Mouse (Mus musculus): Measurements from ENCODE around the gene Atp2b2.

Atp2b2 gene

GRCm38 (mm10) chr6:113852318-113852717, 190.1 kb downstream of the Atp2b2 start:
- 7% methylated on average over 3 of the region's 3 CpGs for WGBS

GRCm38 (mm10) chr6:113849819-113850218, 192.6 kb downstream of the Atp2b2 start:
- 50% methylated on average over 3 of the region's 3 CpGs for WGBS

- WGBS = 30% methylated on average over 2 of the region's 2 CpGs
Measured at GRCm38 (mm10) chr6:113848655-113849054, 193.8 kb downstream of the Atp2b2 start.

- WGBS = 51% methylated on average over 2 of the region's 2 CpGs
Measured at GRCm38 (mm10) chr6:113847092-113847491, 195.3 kb downstream of the Atp2b2 start.

- 23% methylated on average over 3 of the region's 3 CpGs for WGBS
Measured at GRCm38 (mm10) chr6:113843248-113843647, 199.2 kb downstream of the Atp2b2 start.

- WGBS = 33% methylated on average over 1 of the region's 1 CpGs
Measured at GRCm38 (mm10) chr6:113838493-113838892, 203.9 kb downstream of the Atp2b2 start.

GRCm38 (mm10) chr6:113837740-113838139, 204.7 kb downstream of the Atp2b2 start:
- WGBS = 69% methylated on average over 2 of the region's 2 CpGs

GRCm38 (mm10) chr6:113836545-113836944, 205.9 kb downstream of the Atp2b2 start:
- WGBS = 56% methylated on average over 3 of the region's 3 CpGs

- 89% methylated on average over 2 of the region's 2 CpGs for WGBS
Measured at GRCm38 (mm10) chr6:113830463-113830862, 211.9 kb downstream of the Atp2b2 start.

GRCm38 (mm10) chr6:113827309-113827708, 215.1 kb downstream of the Atp2b2 start:
- 50% methylated on average over 4 of the region's 4 CpGs for whole genome bisulfite sequencing

- WGBS = 24% methylated on average over 7 of the region's 7 CpGs
Measured at GRCm38 (mm10) chr6:113822417-113822816, 220.0 kb downstream of the Atp2b2 start.

- 78% methylated on average over 3 of the region's 3 CpGs for WGBS
Measured at GRCm38 (mm10) chr6:113816690-113817089, 225.7 kb downstream of the Atp2b2 start.

GRCm38 (mm10) chr6:113811462-113811861, 231.0 kb downstream of the Atp2b2 start:
- WGBS = 57% methylated on average over 1 of the region's 1 CpGs

- 32% methylated on average over 4 of the region's 4 CpGs for WGBS
Measured at GRCm38 (mm10) chr6:113810667-113811066, 231.7 kb downstream of the Atp2b2 start.

- 59% methylated on average over 5 of the region's 5 CpGs for WGBS
Measured at GRCm38 (mm10) chr6:113806241-113806640, 236.2 kb downstream of the Atp2b2 start.

- 36% methylated on average over 3 of the region's 3 CpGs for WGBS
Measured at GRCm38 (mm10) chr6:113799915-113800314, 242.5 kb downstream of the Atp2b2 start.

GRCm38 (mm10) chr6:113799349-113799748, 243.1 kb downstream of the Atp2b2 start:
- 44% methylated on average over 9 of the region's 9 CpGs for WGBS

GRCm38 (mm10) chr6:113798921-113799320, 243.5 kb downstream of the Atp2b2 start:
- WGBS = 9% methylated on average over 2 of the region's 2 CpGs

GRCm38 (mm10) chr6:113795241-113795702, 247.1 kb downstream of the Atp2b2 start:
- WGBS = 10% methylated on average over 4 of the region's 4 CpGs

- WGBS = 77% methylated on average over 5 of the region's 5 CpGs
Measured at GRCm38 (mm10) chr6:113792368-113792767, 250.0 kb downstream of the Atp2b2 start.

- WGBS = 71% methylated on average over 8 of the region's 8 CpGs
Measured at GRCm38 (mm10) chr6:113791012-113791411, 251.4 kb downstream of the Atp2b2 start.

- 49% methylated on average over 6 of the region's 6 CpGs for WGBS
Measured at GRCm38 (mm10) chr6:113787459-113787968, 254.9 kb downstream of the Atp2b2 start.

- 63% methylated on average over 7 of the region's 7 CpGs for WGBS
Measured at GRCm38 (mm10) chr6:113785658-113786057, 256.8 kb downstream of the Atp2b2 start.

GRCm38 (mm10) chr6:113778229-113778753, 264.1 kb downstream of the Atp2b2 start:
- 36% methylated on average over 7 of the region's 7 CpGs for WGBS
